Mouse (Mus musculus) ES-E14 (cell line): ENCODE measurements around the gene Snai3. TPM values are rescaled to one million over a fixed set of nuclear protein-coding genes. Genes with fewer than 3 reads are reported as not detected.

Source experiments
- DNase-seq: peaks from one replicate; pipeline ENCODE4 v3.0.0-alpha.2; 2013; ENCODE audit warnings: low read depth, low spot score
- H3K27ac ChIP-seq: 2 replicates; pipeline ENCODE4 v1.5.1; 2012; ENCODE audit warnings: low read depth, mild to moderate bottlenecking, low read length, moderate library complexity, mixed read lengths; ENCODE audit not compliant: poor library complexity, insufficient read depth, severe bottlenecking
- H3K36me3 ChIP-seq: 2 replicates; pipeline ENCODE4 v1.6.1; 2012; ENCODE audit warnings: mild to moderate bottlenecking, low read length, moderate library complexity, mixed read lengths; ENCODE audit not compliant: control insufficient read depth, poor library complexity, insufficient read depth, severe bottlenecking
- H3K4me1 ChIP-seq, 2 experiments: fragments of 150-350 bp in 1 of 2; sonication (generic) in 1 of 2; 2 replicates each; pipeline ENCODE4 v1.6.1; 2012; ENCODE audit warnings: low read length in 2 of 2, mild to moderate bottlenecking in 1 of 2, mixed read lengths in 1 of 2; ENCODE audit not compliant: control insufficient read depth in 2 of 2, insufficient read depth in 2 of 2, poor library complexity in 1 of 2
- H3K4me3 ChIP-seq, 2 experiments: fragments of 150-350 bp in 1 of 2; sonication (generic) in 1 of 2; 2 replicates each; pipeline ENCODE4 v1.5.1; 2012; ENCODE audit warnings: low read length in 2 of 2, low read depth in 1 of 2, mild to moderate bottlenecking in 1 of 2, mixed read lengths in 1 of 2; ENCODE audit not compliant: insufficient read depth in 1 of 2, poor library complexity in 1 of 2, severe bottlenecking in 1 of 2
- H3K9ac ChIP-seq: 2 replicates; pipeline ENCODE4 v1.6.1; 2012; ENCODE audit warnings: low read depth, mild to moderate bottlenecking, low read length, mixed read lengths; ENCODE audit not compliant: poor library complexity, insufficient read depth, severe bottlenecking
- H3K9me3 ChIP-seq: fragments of 150-350 bp; sonication (generic); 2 replicates; pipeline ENCODE4 v1.6.1; 2012; ENCODE audit warnings: low read depth, mild to moderate bottlenecking, low read length; ENCODE audit not compliant: control insufficient read depth, insufficient read depth
- CHD2 ChIP-seq: IDR thresholded peaks from 2 replicates; pipeline ENCODE4 v1.6.1; 2014; ENCODE audit warnings: mild to moderate bottlenecking, low read depth, low read length, inconsistent platforms
- HCFC1 ChIP-seq: IDR thresholded peaks from 2 replicates; pipeline ENCODE4 v1.6.1; 2012; ENCODE audit warnings: low read length, inconsistent platforms, borderline replicate concordance; ENCODE audit not compliant: insufficient read depth
- MAFK ChIP-seq: IDR thresholded peaks from 2 replicates; pipeline ENCODE4 v1.6.1; 2014; ENCODE audit warnings: mild to moderate bottlenecking, low read depth, low read length, inconsistent platforms; ENCODE audit not compliant: insufficient read depth
- ZC3H11A ChIP-seq: IDR thresholded peaks from 2 replicates; pipeline ENCODE4 v1.6.1; 2012; ENCODE audit warnings: low read depth, mild to moderate bottlenecking, inconsistent platforms, low read length, borderline replicate concordance
- ZNF384 ChIP-seq: IDR thresholded peaks from 2 replicates; pipeline ENCODE4 v1.6.1; 2012; ENCODE audit warnings: low read depth, low read length, inconsistent platforms
- in situ Hi-C, 2 experiments: fragments of 600-800 bp; cut with MboI; formaldehyde crosslinking; loops; one replicate each; pipeline ENCODE4 v1.15.1; 2025; ENCODE audit warnings: low sequenced_read_pairs in 2 of 2, inconsistent platforms in 1 of 2; ENCODE audit not compliant: unreplicated experiment in 2 of 2
- total RNA-seq: library from RNA; depleted of rRNA; stranded (reverse); fragments of 300-350 nt; gene quantifications from 2 replicates; pipeline ENCODE4 v1.2.3, GENCODE M21; 2012; rRNA removed

Gene Snai3
- 4.2 and 8.2 TPM in 2 replicates for total RNA-seq

GRCm38 (mm10) chr8:122460524-122461472 is at the start of gene Snai3:
Gene Snai3, minus strand, starts transcription at chr8:122460733.
- H3K27ac ChIP-seq: no peak within 1 kb of the TSS
- TF ChIP-seq MAFK (peak; percentile 58; the same call in 1 of the 2 replicates), CHD2 (no peak), ZC3H11A (no peak), ZNF384 (no peak), HCFC1 (no peak)
- no peaks in the 10 kb centered on the region for H3K9me3 ChIP-seq
- H3K9ac ChIP-seq: peak within 1 kb of the TSS; percentile 45
- H3K36me3 ChIP-seq: peaks cover 4% of the 10 kb centered on the region; the same call in 1 of the 2 replicates
- peaks cover 0 to 18% of the 10 kb centered on the region in 2 experiments; a peak in 2 of 4 replicates for H3K4me1 ChIP-seq
- no peak for DNase-seq
- peak within 1 kb of the TSS; percentile 60 to 85 for H3K4me3 ChIP-seq
- in situ Hi-C loops: no loop called here

- Histone ChIP-seq H3K36me3 (peaks cover 57% of the 10 kb centered on the region), H3K9ac (no peak overlapping the region), H3K4me1 (peaks cover 2 to 15% of the 10 kb centered on the region in 2 experiments; a peak in 1 of 4 replicates), H3K9me3 (no peaks in the 10 kb centered on the region), H3K27ac (no peak overlapping the region), H3K4me3 (no peak overlapping the region)
- TF ChIP-seq MAFK (no peak), ZNF384 (no peak), ZC3H11A (peak; percentile 86; the same call in 1 of the 2 replicates), CHD2 (no peak), HCFC1 (0 out of 2 replicates have a peak, but pooled peaks have one; percentile 27)
- in situ Hi-C loops: no loop called here
- peak; percentile 63 for DNase-seq
These were observed 40.3 kb upstream of the Snai3 start for GRCm38 (mm10) chr8:122500856-122501255.

GRCm38 (mm10) chr8:122497912-122498311 is 37.4 kb upstream of the Snai3 start:
- in situ Hi-C loops: no loop called here
- peaks cover 2 to 8% of the 10 kb centered on the region in 2 experiments; a peak in 1 of 4 replicates for H3K4me1 ChIP-seq
- peak overlapping the region in 1 of 2 experiments; percentile 1; a peak in 1 of 4 replicates for H3K4me3 ChIP-seq
- TF ChIP-seq ZC3H11A: no peak
- TF ChIP-seq ZNF384: no peak
- no peak for TF ChIP-seq MAFK
- no peak for TF ChIP-seq CHD2
- TF ChIP-seq HCFC1: no peak
- H3K9ac ChIP-seq: no peak overlapping the region
- H3K9me3 ChIP-seq: no peaks in the 10 kb centered on the region
- peak; percentile 58 for DNase-seq
- H3K36me3 ChIP-seq: peaks cover 71% of the 10 kb centered on the region
- no peak overlapping the region; the same call in 1 of the 2 replicates for H3K27ac ChIP-seq

GRCm38 (mm10) chr8:122497016-122497734 is 36.6 kb upstream of the Snai3 start:
- peaks cover 76% of the 10 kb centered on the region for H3K36me3 ChIP-seq
- H3K9ac ChIP-seq: no peak overlapping the region
- no peak overlapping the region for H3K27ac ChIP-seq
- peaks cover 2 to 8% of the 10 kb centered on the region in 2 experiments; a peak in 1 of 4 replicates for H3K4me1 ChIP-seq
- peak overlapping the region; percentile 1 to 31; a peak in 2 of 4 replicates for H3K4me3 ChIP-seq
- TF ChIP-seq MAFK (no peak), ZC3H11A (no peak), HCFC1 (no peak), CHD2 (no peak), ZNF384 (no peak)
- H3K9me3 ChIP-seq: no peaks in the 10 kb centered on the region
- DNase-seq: no peak
- in situ Hi-C loops: no loop called here
